Mouse (Mus musculus): Measurements from ENCODE around the gene Stip1.

DNA sequence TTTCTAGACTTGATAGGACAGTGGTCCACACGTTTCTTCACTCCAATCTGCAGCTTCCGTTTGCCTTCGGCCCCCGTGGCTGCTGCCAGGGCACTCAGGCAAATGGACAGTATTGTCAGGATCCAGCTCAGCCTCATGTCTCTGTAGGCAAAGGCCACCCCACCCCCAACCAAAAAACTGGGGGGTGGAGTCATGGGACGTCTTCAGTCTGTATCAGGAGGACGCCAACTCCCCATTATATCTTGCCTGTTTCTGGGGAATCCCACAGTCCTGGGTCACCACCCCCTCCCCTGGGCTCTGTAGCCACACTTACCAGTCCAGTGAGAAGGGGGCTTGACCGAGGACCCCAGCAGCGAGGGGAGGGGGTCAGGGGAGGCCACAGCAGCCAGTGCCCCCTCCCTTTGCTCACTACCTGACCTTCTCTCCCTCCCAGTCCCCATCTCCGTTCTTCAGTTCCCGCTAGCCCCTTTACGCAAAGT is 60.7 kb downstream of the Stip1 start:
- no peak for TF ChIP-seq POLR2A (IDR thresholded peaks at IDR 0.05; ENCODE audit: borderline replicate concordance, extremely low read depth, low read depth, low read length)
- TF ChIP-seq CTCF (IDR thresholded peaks at IDR 0.05; ENCODE audit: insufficient read depth, low read length) = no peak
